Mouse (Mus musculus) 416B (cell line): ENCODE data around the gene Tmf1.

Source experiments
- DNase-seq: peaks from one replicate; pipeline ENCODE4 v3.0.0; 2011; ENCODE audit warnings: low read depth

The Tmf1 gene

GRCm38 (mm10) chr6:97106777-97107176 lies 72.1 kb downstream of the Tmf1 start:
- DNase-seq: peak; percentile 83

- no peak for DNase-seq
Observed at GRCm38 (mm10) chr6:97106106-97106505, 72.8 kb downstream of the Tmf1 start.

- peak; percentile 28 for DNase-seq
Observed at GRCm38 (mm10) chr6:97104264-97104852, 74.6 kb downstream of the Tmf1 start.
